Mouse (Mus musculus): ENCODE results near the gene Ttll5. TPM values are rescaled to one million over a fixed set of nuclear protein-coding genes. Genes with fewer than 3 reads are reported as not detected.

Gene Ttll5
- total RNA-seq, 1 experiment from 2014 or later, result 21.7 TPM

Other genes with a start within 250 kb of the Ttll5 start
- gene Jdp2, start 225.6 kb upstream of the Ttll5 start, total RNA-seq (2017), result 34.3 and 36.9 TPM in 2 replicates
- 45.5 and 46.4 TPM in 2 replicates for gene Batf, start 138.0 kb upstream of the Ttll5 start, total RNA-seq (2017)
- 0.45 TPM in 1 of 2 replicates, not detected in the other for gene Flvcr2, start 78.1 kb upstream of the Ttll5 start, total RNA-seq (2017)
- gene Erg28, start 109 bp upstream of the Ttll5 start, total RNA-seq (2017), result 82.9 and 96.3 TPM in 2 replicates

Data from hematopoietic stem cell, adult 5-6 weeks (primary cell).